Mouse (Mus musculus): ENCODE measurements around the gene Gm3453.
"Not testable (repeated sequence)": the region's sequence is repeated elsewhere in the genome, so short reads cannot be mapped to it uniquely, and the experiment has no call there.

The Gm3453 gene

DNA sequence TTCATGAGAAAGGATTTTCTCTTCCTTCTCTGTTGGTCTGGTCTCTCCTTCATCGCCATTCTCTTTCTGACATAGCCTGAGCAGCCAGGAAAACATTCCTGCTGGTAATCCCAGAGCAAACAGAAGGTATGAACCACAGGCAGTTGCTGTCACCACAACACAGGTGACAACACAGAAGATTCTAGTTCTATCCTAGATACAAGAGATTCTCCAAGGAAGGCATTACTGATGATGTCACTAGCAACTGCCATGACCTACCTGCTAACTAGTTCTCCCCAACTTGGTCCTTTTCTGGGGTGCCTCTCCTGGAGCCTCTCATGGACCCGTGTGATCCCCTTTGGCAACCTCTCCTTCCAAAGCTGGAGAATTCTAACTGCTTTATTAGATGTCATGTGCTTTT lies at the start of gene Gm3453:
Gene Gm3453 (minus strand): TSS at position 101 of the 400 bp plus-strand sequence.
- DNase-seq (ENCODE audit: low read depth) = not testable (repeated sequence)

DNA sequence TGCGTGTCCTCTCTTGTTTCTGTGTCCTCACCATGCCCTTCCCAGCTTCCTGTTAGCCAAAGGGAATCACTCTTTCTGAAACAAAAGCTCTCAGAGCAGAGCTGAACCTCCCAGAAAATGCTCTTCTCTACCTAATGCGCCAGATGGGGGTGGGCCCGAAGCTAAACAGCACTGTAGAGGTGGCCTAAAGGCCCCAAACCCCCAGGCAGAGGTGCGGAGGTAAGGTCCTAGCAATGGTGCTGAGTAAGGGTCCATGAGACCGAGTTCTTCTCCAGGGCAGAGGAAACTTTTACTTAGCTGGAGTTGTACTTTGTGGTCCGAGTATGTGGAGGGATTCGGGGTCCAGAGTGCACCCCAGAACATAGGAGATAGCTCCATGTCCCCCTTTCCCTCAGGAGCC lies 8.2 kb upstream of the Gm3453 start:
- DNase-seq (ENCODE audit: low read depth) = not testable (repeated sequence)

DNA sequence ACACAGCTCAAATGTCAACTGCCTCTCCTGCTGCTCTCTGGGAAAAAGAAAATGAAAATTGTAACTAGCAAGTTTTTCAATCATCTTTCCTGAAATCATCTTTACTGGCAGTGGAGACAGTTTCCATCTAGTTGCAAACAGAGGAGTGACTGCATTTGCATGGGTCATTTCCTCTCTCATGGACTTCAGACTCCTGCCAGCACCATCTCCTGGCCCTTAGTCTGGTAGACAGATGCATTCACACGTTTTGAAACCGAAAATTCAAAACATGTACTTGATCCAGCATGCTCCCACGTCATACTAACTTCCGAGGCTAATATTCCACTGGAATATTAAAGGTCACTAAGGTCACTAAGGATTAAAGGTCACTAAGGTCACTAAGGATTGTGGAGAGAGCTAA lies 16.5 kb downstream of the Gm3453 start:
- DNase-seq (ENCODE audit: low read depth) = not testable (repeated sequence)

DNA sequence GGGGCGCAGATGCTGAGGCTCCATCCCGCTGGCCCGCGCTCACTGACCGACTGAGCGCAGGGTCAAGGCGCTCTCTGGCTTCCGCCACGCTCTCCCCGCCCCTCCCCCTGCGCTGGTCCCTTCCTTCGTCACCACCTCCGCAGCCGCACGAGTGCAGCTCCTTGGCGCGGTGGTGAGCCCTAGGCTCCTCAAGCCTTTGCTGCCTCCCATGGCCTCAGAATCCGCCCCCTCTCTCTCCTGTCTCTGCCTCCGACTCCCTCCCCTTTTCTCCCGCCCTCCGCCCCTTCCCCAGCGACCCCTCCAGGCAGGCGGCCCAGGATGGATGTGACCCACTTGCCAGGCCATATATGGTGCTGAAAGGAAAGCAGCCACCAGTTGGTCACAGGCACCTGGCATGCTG lies 17.3 kb downstream of the Gm3453 start, which contains the start of gene Gm3248:
Gene Gm3248 (minus strand): TSS at position 111 of the 400 bp plus-strand sequence.
- not testable (repeated sequence) for DNase-seq (ENCODE audit: low read depth)

DNA sequence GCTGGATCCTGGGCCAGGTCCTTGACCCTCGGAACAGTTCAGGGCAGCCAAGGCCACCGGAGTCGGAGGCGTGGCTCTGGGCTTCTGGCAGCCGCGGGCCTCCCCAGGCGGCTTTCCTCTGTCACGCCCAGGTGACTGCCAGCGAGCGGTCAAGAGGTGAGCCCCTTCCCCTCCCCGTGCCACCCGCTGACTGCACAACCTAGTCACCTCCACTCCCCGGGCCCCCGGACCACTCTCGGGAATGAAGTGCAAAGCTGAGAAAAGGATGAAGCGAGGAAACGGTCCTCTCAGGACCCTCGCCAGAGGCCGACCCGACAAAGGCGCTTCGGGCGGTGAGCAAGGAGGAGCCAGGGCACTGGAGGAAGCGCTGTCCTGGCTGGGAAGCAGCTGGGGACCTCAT lies 17.8 kb downstream of the Gm3453 start:
- DNase-seq (ENCODE audit: low read depth) = not testable (repeated sequence)

DNA sequence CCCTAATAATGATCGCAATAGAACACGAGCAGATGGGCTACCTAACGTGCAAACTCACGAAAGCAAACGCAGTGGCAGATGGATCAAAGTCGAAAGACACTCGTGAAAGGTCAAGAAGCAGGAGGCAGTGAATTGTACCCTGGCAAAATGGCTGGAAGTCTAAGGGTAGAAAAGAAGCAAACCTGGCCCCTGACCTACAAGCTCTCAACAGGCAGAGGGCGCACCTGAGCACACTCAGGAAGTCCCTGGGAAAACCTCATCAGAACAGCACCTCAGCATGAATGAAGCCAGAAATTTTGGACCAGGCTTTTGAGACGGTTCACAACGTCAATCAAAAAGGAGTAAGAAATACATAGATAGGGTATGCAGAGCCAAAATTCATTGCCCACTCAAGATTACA lies 18.5 kb downstream of the Gm3453 start:
- not testable (repeated sequence) for DNase-seq (ENCODE audit: low read depth)

DNA sequence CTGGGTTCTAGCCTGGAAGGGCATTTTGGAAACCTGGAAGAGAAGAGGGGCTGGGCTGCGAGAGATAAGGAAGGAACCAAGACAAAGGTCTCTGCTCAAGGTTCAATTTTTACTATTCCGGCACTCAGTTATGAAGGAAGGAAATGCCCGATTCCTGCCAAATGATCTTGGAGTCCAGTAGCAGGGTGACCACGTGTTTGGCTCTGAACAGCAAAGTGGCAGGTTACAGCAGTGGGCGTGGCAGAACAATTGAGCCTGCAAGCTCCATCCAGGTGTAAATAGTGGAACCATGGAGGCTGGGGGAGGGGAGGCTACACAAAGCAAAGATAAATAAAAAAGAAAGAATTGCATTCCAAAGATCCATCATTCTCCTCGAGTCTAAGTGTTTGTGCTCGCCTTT lies 55.7 kb downstream of the Gm3453 start:
- DNase-seq (ENCODE audit: low read depth) = not testable (repeated sequence)
